Mouse (Mus musculus): Measurements from ENCODE around the gene Phlpp2. TPM values are rescaled to one million over a fixed set of nuclear protein-coding genes. Genes with fewer than 3 reads are reported as not detected.

Phlpp2 gene
- 1.0 and 1.6 TPM in 2 replicates for polyA plus RNA-seq (2015; fragmentation: Nextera tagmentation; extraction: Ambion mirVana)

DNA sequence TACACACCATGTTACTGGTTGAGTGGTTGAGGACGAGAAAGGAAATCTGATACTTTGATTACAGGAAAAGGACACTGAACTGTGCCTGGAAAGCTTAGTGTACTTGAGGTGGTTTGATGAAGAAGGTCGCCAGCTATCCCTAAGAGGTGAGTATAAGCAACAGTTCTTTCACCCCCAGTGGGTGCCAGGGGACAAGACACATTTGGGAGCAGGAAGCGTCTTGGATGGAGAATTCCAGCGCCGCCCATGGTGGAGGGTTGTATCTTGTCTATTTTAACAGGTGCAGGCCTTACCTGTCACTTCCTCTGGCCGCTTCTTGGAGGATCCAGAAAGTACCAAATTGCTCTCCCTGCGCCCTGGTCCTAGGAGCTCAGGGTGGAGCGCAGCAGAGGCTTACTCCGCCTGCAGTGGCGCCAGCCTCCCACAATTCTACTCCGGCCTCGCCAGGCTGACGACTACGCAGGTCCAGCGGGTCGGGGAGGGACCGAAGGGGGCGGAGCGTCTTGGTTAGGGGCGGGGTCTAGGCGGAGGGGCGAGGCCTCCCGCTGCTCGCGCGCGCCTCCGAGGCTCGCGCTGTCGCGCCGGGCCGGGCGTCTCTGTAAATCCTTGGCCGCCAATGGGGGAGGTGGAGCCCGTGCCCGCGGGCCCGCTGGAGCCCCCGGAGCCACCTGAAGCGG is at the start of gene Phlpp2:
Phlpp2 (plus strand) TSS at position 540 of the 677 bp plus-strand sequence.

DNA sequence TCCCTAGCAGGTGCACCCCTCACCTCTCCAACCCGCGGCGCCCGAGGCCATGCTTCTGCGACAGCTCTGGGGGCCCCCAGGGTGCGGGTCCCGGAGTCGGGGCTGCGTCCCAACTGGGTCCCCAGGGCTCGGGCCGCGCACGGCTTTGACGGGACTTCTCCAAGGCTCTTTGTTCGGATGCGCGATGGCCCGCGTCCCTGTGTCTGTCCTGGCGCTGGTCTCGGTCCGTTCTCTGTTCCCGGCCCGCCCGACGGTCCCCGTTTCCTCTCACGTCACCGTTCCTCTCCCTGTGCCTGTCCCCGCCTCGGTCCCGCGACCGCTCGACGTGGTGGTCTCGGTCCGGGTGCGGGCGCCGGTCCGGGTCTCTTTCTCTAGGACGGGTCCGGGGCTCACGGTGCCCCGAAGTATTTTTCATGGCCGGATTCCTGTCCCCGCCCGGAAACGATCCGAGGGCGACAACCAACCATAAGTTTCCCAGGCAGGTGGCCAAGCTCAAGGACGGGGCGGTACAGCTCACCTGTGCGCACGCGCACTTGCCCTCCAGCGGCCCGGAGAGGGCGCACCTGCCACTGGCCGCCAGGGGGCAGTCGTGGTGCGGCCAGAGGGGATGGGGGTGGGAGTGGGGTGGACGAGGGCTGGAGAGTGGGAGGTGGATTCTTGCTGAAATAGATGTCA is 93.5 kb downstream of the Phlpp2 start, which contains the start of gene Marveld3:
Marveld3 (minus strand) TSS at position 511 of the 675 bp plus-strand sequence.

DNA sequence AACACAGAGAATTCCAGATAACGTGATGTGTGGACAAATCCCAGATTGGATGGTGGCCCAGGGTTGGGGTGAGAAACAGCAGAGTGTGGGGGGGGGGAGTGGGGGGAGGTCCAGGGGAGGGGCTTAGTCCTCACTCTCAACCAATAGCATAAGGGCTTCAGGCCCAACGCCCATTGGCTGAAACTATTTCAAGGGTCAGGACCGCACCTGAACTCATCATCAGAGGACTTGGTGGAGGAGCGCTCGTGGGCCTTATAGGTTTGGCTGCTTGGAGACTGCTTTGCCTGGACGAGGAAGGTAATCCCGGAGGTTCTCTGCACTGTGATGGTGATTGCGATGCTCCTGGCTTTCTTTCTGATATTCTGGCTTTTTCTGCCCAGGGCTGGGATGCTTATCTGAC is 121.9 kb downstream of the Phlpp2 start, which contains the start of gene Tat:
Tat (plus strand) TSS at position 214 of the 400 bp plus-strand sequence.

Other genes with a start within 250 kb of the Phlpp2 start
- gene Ist1, start 175.3 kb upstream of the Phlpp2 start, polyA plus RNA-seq (2015; fragmentation: Nextera tagmentation; extraction: Ambion mirVana) = 72.5 and 75.1 TPM in 2 replicates
- 10.7 and 11.8 TPM in 2 replicates for gene Zfp821, start 163.0 kb upstream of the Phlpp2 start, polyA plus RNA-seq (2015; fragmentation: Nextera tagmentation; extraction: Ambion mirVana)
- gene Atxn1l, start 130.8 kb upstream of the Phlpp2 start, polyA plus RNA-seq (2015; fragmentation: Nextera tagmentation; extraction: Ambion mirVana) = 3.3 and 4.2 TPM in 2 replicates
- 20.5 and 23.7 TPM in 2 replicates for gene Ap1g1, start 90.0 kb upstream of the Phlpp2 start, polyA plus RNA-seq (2015; fragmentation: Nextera tagmentation; extraction: Ambion mirVana)
- gene Marveld3, start 93.7 kb downstream of the Phlpp2 start, polyA plus RNA-seq (2015; fragmentation: Nextera tagmentation; extraction: Ambion mirVana) = 8.1 and 9.8 TPM in 2 replicates
- gene Tat, start 121.9 kb downstream of the Phlpp2 start, polyA plus RNA-seq (2015; fragmentation: Nextera tagmentation; extraction: Ambion mirVana) = 0.17 and 0.27 TPM in 2 replicates
- gene Chst4, start 171.2 kb downstream of the Phlpp2 start, polyA plus RNA-seq (2015; fragmentation: Nextera tagmentation; extraction: Ambion mirVana) = 2.0 and 2.1 TPM in 2 replicates
- gene Zfp612, start 211.2 kb downstream of the Phlpp2 start, polyA plus RNA-seq (2015; fragmentation: Nextera tagmentation; extraction: Ambion mirVana) = 3.1 and 3.2 TPM in 2 replicates
- not detected in 2 replicates for gene Gm21964, start 232.7 kb downstream of the Phlpp2 start, polyA plus RNA-seq (2015; fragmentation: Nextera tagmentation; extraction: Ambion mirVana)
- gene Gm17720, start 234.2 kb downstream of the Phlpp2 start, polyA plus RNA-seq (2015; fragmentation: Nextera tagmentation; extraction: Ambion mirVana) = not detected in 2 replicates

Measured in urinary bladder, postnatal 0 days (tissue).